Mouse (Mus musculus): ENCODE data around the gene Slc6a20b. TPM values are rescaled to one million over a fixed set of nuclear protein-coding genes. Genes with fewer than 3 reads are reported as not detected.

The Slc6a20b gene
- not detected for total RNA-seq (2023)

GRCm38 (mm10) chr9:123632281-123632680, at the start of gene Slc6a20b:
Slc6a20b (minus strand) TSS chr9:123632565.

GRCm38 (mm10) chr9:123678327-123679105, 46.2 kb upstream of the Slc6a20b start, which contains the start of the genes Ccr9 and Slc6a20a:
Ccr9 (plus strand) TSS chr9:123678439.
Slc6a20a (minus strand) TSS chr9:123678885.

Other genes starting within 250 kb of the Slc6a20b start
- 85.0 TPM for gene Limd1, start 153.9 kb downstream of the Slc6a20b start, total RNA-seq (2023)
- gene Sacm1l, start 102.8 kb downstream of the Slc6a20b start, total RNA-seq (2023) = 27.2 TPM
- 5.8 TPM for gene Ccr9, start 45.9 kb upstream of the Slc6a20b start, total RNA-seq (2023)
- gene Slc6a20a, start 46.3 kb upstream of the Slc6a20b start, total RNA-seq (2023) = not detected
- 78.5 TPM for gene Lztfl1, start 85.1 kb upstream of the Slc6a20b start, total RNA-seq (2023)
- gene Cxcr6, start 173.9 kb upstream of the Slc6a20b start, total RNA-seq (2023) = 1.3 TPM
- 45.5 TPM for gene Fyco1, start 219.3 kb upstream of the Slc6a20b start, total RNA-seq (2023)
- not detected for gene Xcr1, start 229.5 kb upstream of the Slc6a20b start, total RNA-seq (2023)

Data from CD4-positive naive resting alpha-beta T cell, adult 57 days (primary cell).